Mouse (Mus musculus): Measurements from ENCODE around the gene Zfyve26. TPM values are rescaled to one million over a fixed set of nuclear protein-coding genes. Genes with fewer than 3 reads are reported as not detected.

Gene Zfyve26
- polyA plus RNA-seq, 1 experiment from 2014 or later, result 11.9 TPM

DNA sequence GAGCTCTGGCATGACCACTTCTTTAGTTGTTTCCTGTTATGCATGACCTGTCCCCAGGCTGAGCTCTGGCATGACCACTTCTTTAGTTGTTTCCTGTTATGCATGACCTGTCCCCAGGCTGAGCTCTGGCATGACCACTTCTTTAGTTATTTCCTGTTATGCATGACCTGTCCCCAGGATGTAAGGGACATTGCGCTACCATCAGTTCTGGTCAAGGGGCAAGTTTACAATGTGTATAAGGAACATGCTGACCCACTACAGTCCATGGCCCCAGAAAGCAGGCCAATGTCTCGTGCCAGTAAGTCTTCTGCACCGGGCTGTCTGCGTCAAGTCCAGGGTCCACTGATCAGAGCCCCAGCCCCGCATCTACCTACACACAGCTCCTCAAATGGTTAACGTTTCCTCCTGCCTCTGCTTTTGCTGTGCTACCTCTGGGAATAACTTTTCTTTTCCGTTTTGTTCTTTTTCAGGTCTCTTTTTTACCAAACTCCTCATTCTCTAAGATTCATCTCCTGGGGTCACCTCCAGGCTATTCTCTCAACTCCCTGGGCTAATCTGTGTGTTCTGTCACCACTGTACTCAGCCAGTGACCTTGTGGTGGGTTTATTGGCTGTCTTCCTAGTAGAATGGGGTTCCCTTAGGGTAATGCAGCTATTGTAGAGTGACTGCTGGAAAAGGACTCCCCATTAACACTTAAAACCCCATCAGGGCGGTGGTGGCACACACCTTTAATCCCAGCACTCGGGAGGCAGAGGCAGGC lies 42.6 kb downstream of the Zfyve26 start:
- no peak overlapping the region for H3K9ac ChIP-seq (replicated peaks)
- peaks cover 82% of the 10 kb centered on the region for H3K36me3 ChIP-seq
- H3K4me1 ChIP-seq, result no peaks in the 10 kb centered on the region
- 94% methylated on average over 9 of the region's 9 CpGs for WGBS
- H3K27ac ChIP-seq (replicated peaks), result no peak overlapping the region
- H3K9me3 ChIP-seq, result no peaks in the 10 kb centered on the region
- no peak overlapping the region for H3K4me3 ChIP-seq
- H3K27me3 ChIP-seq, result no peaks in the 10 kb centered on the region
- no peak for ATAC-seq (replicated peaks)
- no peak overlapping the region for H3K4me2 ChIP-seq (replicated peaks)

DNA sequence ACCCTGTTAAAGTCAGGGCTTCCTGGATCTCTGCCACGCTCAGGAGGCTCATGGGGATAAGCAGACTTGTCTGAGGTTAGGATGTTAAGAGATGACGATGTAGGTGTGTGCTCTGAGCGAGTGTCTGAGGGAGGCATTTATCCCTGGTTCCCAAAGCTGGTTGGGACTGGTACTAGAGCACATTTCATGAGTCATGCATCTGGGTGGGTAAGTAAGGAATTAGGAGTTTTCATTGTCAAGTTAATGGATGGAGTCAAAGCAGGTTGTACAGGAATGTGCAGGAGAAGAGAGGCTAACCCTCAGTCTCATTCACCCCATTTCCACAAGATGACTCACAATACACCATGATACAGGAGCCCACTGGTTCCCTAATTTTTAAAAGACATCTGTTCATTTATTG lies 48.0 kb downstream of the Zfyve26 start:
- no peak for ATAC-seq (replicated peaks)
- H3K9ac ChIP-seq (replicated peaks), result no peak overlapping the region
- no peak overlapping the region for H3K4me2 ChIP-seq (replicated peaks)
- H3K9me3 ChIP-seq, result no peaks in the 10 kb centered on the region
- H3K36me3 ChIP-seq, result peaks cover 86% of the 10 kb centered on the region
- H3K4me1 ChIP-seq, result no peaks in the 10 kb centered on the region
- H3K27me3 ChIP-seq, result no peaks in the 10 kb centered on the region
- no peak overlapping the region for H3K27ac ChIP-seq (replicated peaks)
- 87% methylated on average over 3 of the region's 3 CpGs for WGBS
- no peak overlapping the region for H3K4me3 ChIP-seq

DNA sequence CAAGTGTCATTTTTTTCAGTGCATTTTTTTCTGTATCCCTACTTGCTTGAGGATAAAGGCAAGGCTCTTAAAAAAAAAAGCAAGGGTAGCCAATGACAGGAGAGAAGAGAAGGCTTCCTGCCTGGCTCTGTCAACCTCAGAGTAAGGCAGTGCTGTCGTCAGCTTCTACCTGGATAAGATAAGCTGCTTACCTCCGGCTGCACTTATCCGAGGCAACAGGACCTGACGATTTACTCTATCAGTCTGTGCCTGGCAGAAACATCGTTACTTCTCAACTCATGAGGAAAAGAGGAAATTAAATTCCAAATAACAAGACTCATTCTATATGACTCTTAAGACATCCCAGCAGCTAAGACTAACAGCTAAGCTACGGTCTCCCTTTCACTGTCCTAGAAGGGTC lies 53.2 kb downstream of the Zfyve26 start:
- H3K4me2 ChIP-seq (replicated peaks), result no peak overlapping the region
- no peaks in the 10 kb centered on the region for H3K9me3 ChIP-seq
- H3K27me3 ChIP-seq, result no peaks in the 10 kb centered on the region
- WGBS, result 97% methylated on average over 6 of the region's 6 CpGs
- H3K36me3 ChIP-seq, result peaks cover 76% of the 10 kb centered on the region
- H3K9ac ChIP-seq (replicated peaks), result no peak overlapping the region
- no peaks in the 10 kb centered on the region for H3K4me1 ChIP-seq
- H3K4me3 ChIP-seq, result no peak overlapping the region
- H3K27ac ChIP-seq (replicated peaks), result no peak overlapping the region
- no peak for ATAC-seq (replicated peaks)

DNA sequence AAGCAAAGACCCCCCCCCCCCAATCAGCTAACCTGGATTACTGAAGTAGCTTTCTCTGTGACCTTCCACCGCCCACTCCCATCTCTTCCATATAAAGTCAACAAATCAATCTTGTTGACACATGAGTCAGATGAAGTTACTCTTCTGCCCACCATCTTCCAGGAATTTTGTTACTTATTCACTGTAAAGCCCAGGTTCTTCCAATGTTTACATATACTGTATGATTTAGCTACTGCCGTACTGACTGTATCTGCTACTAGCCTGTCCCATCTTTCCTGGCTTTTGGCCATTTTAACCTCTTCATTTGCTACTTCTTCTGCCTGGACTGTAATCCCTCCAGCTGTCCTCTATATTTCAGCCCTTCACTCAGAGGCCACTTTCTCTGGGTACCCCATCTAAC lies 54.1 kb downstream of the Zfyve26 start:
- no peaks in the 10 kb centered on the region for H3K9me3 ChIP-seq
- no peaks in the 10 kb centered on the region for H3K4me1 ChIP-seq
- H3K4me2 ChIP-seq (replicated peaks), result no peak overlapping the region
- H3K36me3 ChIP-seq, result peaks cover 78% of the 10 kb centered on the region
- H3K9ac ChIP-seq (replicated peaks), result no peak overlapping the region
- H3K4me3 ChIP-seq, result no peak overlapping the region
- no peak overlapping the region for H3K27ac ChIP-seq (replicated peaks)
- no peak for ATAC-seq (replicated peaks)
- H3K27me3 ChIP-seq, result no peaks in the 10 kb centered on the region
- WGBS, result 93% methylated on average over 2 of the region's 2 CpGs

DNA sequence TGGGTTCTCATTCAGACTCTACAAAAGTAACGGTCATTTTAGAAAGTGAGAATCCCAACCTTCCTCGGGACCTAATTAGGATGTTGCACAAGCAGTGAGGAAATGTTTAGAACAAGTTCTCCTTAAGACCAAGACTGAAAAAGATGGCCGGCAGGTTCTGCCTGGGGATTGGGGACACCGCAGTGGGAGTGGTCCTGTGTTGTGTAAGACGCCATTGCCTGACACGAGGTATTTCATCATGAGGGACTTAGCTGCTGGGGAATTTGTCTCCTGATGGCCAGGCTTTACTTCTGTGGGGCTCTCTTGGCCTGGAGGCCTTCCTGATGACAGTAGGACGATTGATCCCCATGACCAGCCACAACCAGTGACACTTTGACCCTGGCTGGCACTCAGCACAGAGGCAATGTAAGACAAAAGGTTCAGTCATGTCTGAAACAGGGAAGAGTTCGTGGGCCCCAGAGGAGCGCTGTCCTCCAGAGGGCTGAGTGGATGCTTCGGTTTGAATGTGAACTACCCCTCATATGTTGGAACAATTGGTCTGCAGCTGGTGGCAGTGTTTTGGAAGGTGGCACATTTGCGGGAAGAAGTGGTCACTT lies 60.5 kb downstream of the Zfyve26 start:
- Histone ChIP-seq H3K36me3 (peaks cover 57% of the 10 kb centered on the region), H3K9me3 (no peaks in the 10 kb centered on the region), H3K9ac (replicated peaks) (no peak overlapping the region), H3K27ac (replicated peaks) (no peak overlapping the region), H3K4me3 (no peak overlapping the region), H3K4me2 (replicated peaks) (no peak overlapping the region), H3K4me1 (no peaks in the 10 kb centered on the region), H3K27me3 (no peaks in the 10 kb centered on the region)
- no peak for ATAC-seq (replicated peaks)
- WGBS, result 76% methylated on average over 11 of the region's 11 CpGs

DNA sequence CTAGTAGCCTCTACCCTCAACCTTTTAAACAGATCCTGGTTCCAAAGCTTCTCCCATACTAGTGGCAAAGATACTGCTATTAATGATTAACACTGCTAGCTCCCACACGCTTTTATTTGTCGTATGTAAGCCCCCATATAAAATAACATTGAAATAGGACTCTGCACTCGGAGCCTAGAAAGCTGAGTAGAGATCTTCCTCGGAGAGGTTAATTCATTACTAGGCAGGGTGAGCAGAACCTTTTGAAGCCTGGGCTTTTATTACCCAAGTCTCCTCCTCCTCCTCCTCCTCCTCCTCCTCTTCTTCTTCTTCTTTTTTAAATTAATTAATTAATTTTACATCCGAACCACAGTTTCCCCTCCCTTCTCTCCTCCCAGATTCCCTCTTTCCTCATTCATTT lies 78.6 kb downstream of the Zfyve26 start:
- WGBS, result 71% methylated on average over 5 of the region's 5 CpGs
- Histone ChIP-seq H3K27ac (replicated peaks) (no peak overlapping the region), H3K9me3 (no peaks in the 10 kb centered on the region), H3K9ac (replicated peaks) (no peak overlapping the region), H3K4me1 (no peaks in the 10 kb centered on the region), H3K27me3 (no peaks in the 10 kb centered on the region), H3K36me3 (no peaks in the 10 kb centered on the region), H3K4me2 (replicated peaks) (no peak overlapping the region), H3K4me3 (no peak overlapping the region)
- no peak for ATAC-seq (replicated peaks)

DNA sequence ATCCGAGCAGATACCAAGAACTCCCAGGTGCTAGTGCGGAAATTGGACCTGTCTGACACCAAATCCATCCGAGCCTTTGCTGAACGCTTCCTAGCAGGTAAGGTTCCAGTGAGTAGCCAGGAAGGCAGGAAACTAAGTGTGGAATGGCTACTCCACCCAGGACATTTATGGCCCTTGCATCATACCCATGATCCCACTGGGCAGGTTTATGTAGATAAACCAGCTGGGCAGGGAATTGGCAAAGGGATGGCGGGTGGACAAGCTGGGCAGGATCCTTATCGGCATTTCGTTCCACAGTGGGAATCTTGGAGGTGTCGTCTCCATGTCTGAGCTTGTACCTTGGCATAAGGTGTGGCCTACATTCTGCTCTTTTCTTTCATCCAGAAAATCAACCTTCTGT lies 84.7 kb downstream of the Zfyve26 start:
- no peaks in the 10 kb centered on the region for H3K27me3 ChIP-seq

DNA sequence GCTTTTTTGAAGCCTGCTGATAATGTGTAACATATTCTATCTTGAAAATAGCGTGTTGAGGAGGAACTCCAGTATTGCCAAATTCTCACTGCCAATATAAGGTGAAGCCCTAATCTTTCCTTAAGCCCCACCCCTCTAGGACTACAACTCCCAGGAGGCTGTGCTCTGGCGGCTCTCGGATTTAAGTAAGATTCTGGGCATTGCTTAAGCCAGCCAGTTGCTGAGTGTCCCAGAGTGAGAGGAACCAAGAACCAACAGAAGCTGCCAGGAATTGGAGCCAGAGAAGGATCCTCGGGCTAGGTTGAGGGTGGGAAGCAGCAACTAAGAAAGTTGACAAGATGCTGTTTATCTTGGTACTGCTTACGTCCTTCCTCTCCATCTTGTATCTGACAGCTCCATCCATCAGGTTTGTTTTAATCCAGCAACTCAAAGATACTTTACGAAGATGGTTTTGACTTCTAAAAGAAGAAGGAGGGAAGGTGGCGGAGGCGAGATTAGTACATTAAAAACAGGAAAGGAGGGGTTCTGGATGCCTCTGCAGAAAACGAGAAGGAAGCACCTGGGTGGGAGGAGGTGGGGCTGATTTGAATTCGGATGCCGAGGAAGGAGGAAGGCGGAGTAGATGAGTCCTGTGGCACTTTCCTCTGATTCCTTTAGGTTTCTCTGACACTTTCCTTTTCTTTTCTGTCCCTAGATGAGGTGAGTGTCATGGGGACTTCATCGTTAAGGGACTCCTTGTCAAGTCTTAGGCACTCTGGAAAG lies 87.2 kb downstream of the Zfyve26 start, which contains the start of gene Rdh12:
Gene Rdh12, plus strand, starts transcription at position 212 of the 762 bp plus-strand sequence.
- Histone ChIP-seq H3K4me1 (peaks cover 4% of the 10 kb centered on the region; the same call in 1 of the 2 replicates), H3K9me3 (no peaks in the 10 kb centered on the region), H3K27me3 (no peaks in the 10 kb centered on the region), H3K4me3 (peak within 1 kb of the TSS; percentile 49), H3K27ac (replicated peaks) (no peak within 1 kb of the TSS), H3K36me3 (no peaks in the 10 kb centered on the region), H3K9ac (replicated peaks) (peak within 1 kb of the TSS; percentile 35), H3K4me2 (replicated peaks) (peak within 1 kb of the TSS; percentile 71)
- peak; percentile 82; the same call in 1 of the 2 replicates for ATAC-seq (replicated peaks)
- WGBS, result 4% methylated on average over 13 of the region's 13 CpGs

More for the DNA sequence above, 84.7 kb downstream of the Zfyve26 start:
- no peaks in the 10 kb centered on the region for H3K9me3 ChIP-seq
- H3K36me3 ChIP-seq, result no peaks in the 10 kb centered on the region
- peaks cover 4% of the 10 kb centered on the region; the same call in 1 of the 2 replicates for H3K4me1 ChIP-seq
- no peak overlapping the region for H3K27ac ChIP-seq (replicated peaks)
- ATAC-seq (replicated peaks), result no peak
- no peak overlapping the region for H3K9ac ChIP-seq (replicated peaks)
- no peak overlapping the region for H3K4me2 ChIP-seq (replicated peaks)
- 92% methylated on average over 8 of the region's 8 CpGs for WGBS
- H3K4me3 ChIP-seq, result no peak overlapping the region

DNA sequence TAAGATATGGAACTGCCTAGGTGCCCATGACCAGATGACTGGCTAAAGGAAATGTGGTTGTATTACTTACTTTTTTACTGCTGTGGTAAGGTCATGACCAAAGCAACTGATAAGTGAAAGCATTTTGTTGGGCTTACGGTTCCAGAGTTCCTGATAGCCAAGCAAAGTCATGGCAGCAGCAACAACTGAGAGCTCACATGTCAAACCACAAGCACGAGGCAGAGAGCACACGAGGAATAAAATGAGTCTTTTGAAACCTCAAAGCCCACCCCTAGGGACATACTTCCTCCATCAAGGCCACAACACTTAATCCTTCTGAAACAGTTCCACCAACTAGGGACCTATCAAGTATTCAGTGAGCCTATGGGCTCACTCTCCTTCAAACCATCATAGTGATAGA lies 94.2 kb downstream of the Zfyve26 start:
- H3K9me3 ChIP-seq, result no peaks in the 10 kb centered on the region
- H3K27ac ChIP-seq (replicated peaks), result no peak overlapping the region
- H3K36me3 ChIP-seq, result no peaks in the 10 kb centered on the region
- WGBS, result 89% methylated on average over 3 of the region's 3 CpGs
- H3K27me3 ChIP-seq, result no peaks in the 10 kb centered on the region
- H3K4me3 ChIP-seq, result no peak overlapping the region
- H3K4me1 ChIP-seq, result no peaks in the 10 kb centered on the region
- no peak overlapping the region for H3K9ac ChIP-seq (replicated peaks)
- H3K4me2 ChIP-seq (replicated peaks), result no peak overlapping the region
- no peak for ATAC-seq (replicated peaks)

DNA sequence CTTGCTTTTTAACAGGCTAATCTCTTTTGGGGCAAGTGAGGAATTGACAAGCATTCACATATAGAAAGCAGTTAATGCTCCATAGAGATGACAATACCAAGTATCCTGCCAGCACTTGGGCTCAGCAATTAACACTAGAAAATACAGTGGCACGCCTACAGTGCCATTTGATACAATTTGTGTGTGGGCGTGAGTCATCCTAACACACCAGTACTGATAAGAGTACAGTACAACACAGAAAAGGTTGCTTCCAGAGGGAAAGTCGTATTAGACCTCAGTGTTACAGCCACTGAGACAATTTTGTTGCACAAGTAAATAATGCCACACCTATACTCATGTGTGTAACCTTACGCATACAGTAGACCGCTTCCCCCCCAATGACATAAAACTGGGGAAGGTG lies 99.0 kb downstream of the Zfyve26 start:
- Histone ChIP-seq H3K27me3 (no peaks in the 10 kb centered on the region), H3K27ac (replicated peaks) (no peak overlapping the region), H3K4me3 (no peak overlapping the region), H3K9ac (replicated peaks) (no peak overlapping the region), H3K4me1 (0 out of 2 replicates have a peak, but pooled peaks cover under 1% of the 10 kb centered on the region), H3K36me3 (no peaks in the 10 kb centered on the region), H3K9me3 (no peaks in the 10 kb centered on the region), H3K4me2 (replicated peaks) (no peak overlapping the region)
- ATAC-seq (replicated peaks), result no peak
- 84% methylated on average over 5 of the region's 5 CpGs for WGBS

DNA sequence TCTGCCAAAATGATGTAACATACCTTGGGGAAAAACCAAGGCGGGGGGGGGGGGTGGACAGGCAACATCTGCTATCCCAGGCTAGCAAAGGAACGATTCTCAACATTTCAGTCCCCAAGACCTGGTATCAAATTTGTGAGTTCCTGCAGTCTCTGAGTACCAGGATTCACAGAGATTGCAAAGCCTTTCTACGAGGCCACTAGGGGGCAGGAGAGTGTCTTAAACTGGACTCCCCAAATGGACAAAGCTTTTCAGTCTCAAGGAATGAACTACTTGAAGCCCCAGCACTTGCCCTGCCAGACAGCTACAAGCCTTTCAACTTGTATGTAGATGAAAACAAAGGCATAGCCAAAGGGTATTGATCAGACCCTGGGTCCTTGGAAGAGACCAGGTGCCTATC lies 102.7 kb downstream of the Zfyve26 start:
- WGBS, result 2% methylated on average over 3 of the region's 3 CpGs
- no peak overlapping the region for H3K27ac ChIP-seq (replicated peaks)
- no peaks in the 10 kb centered on the region for H3K27me3 ChIP-seq
- no peak overlapping the region for H3K4me2 ChIP-seq (replicated peaks)
- peaks cover under 1% of the 10 kb centered on the region; the same call in 1 of the 2 replicates for H3K36me3 ChIP-seq
- ATAC-seq (replicated peaks), result no peak
- H3K9ac ChIP-seq (replicated peaks), result no peak overlapping the region
- no peak overlapping the region for H3K4me3 ChIP-seq
- H3K4me1 ChIP-seq, result peaks cover 22% of the 10 kb centered on the region
- H3K9me3 ChIP-seq, result no peaks in the 10 kb centered on the region

DNA sequence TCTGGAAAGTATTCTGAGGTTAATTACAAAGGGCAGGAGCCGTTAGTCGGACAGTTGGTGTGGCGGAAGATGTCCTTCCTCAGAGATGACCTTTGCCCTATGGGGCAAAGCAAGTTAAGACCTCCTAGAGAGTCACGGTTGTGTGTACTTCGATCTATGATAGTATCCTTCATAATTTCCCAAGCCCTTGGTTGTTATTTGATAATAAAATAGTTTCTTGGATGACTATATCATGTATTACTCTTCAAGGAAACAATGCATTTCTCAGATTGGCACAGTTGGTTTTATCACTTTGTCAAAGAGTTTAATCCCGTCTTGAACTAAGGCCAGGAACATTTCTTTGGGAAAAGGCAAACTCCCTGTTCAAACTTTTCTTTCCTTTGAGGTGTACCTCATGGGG lies 103.9 kb downstream of the Zfyve26 start, which contains the start of gene Rdh11:
Gene Rdh11, minus strand, starts transcription at position 101 of the 400 bp plus-strand sequence.
- Histone ChIP-seq H3K4me3 (peak within 1 kb of the TSS; percentile 77), H3K9me3 (no peaks in the 10 kb centered on the region), H3K4me1 (peaks cover 22% of the 10 kb centered on the region), H3K9ac (replicated peaks) (peak within 1 kb of the TSS; percentile 73), H3K27me3 (no peaks in the 10 kb centered on the region), H3K36me3 (peaks cover 11% of the 10 kb centered on the region), H3K27ac (replicated peaks) (peak within 1 kb of the TSS; percentile 83), H3K4me2 (replicated peaks) (peak within 1 kb of the TSS; percentile 76)
- ATAC-seq (replicated peaks), result no peak
- 69% methylated on average over 6 of the region's 6 CpGs for WGBS
